ENCODE assay signal across 2 mouse cellular contexts in genomic region chr7:105954540-105954939, GRCm38 (mm10). TPM values are rescaled to one million over a fixed set of nuclear protein-coding genes. Genes with fewer than 3 reads are reported as not detected.
"Had no signal": no experiment of that assay in that cellular context is flagged by ENCODE, and none has a peak within 500 bp of the region (broad histone marks: within the 10 kb centered on the region; RNA-seq: fewer than 3 reads in every experiment).

No protein-coding gene starts in this region.

RNA-seq across cellular contexts. Expression of gene Gm4070, which starts 0.8 kb away (rescaled TPM):
- polyA plus RNA-seq: midbrain, embryonic 13.5 days; stomach, embryonic 14.5 days had no signal
